Mouse (Mus musculus) liver, embryonic 14.5 days (tissue): ENCODE measurements around the gene Mymx. TPM values are rescaled to one million over a fixed set of nuclear protein-coding genes. Genes with fewer than 3 reads are reported as not detected.

ENCODE experiments used
- ATAC-seq: fragments of 200-750 bp; cut with Nextera tagmentation; 2 replicates; pipeline ENCODE4 v1.8.0; 2017; ENCODE audit warnings: moderate number of reproducible peaks, mild to moderate bottlenecking, moderate library complexity; ENCODE audit not compliant: insufficient read depth
- DNase-seq, 3 experiments: peaks; one replicate each; pipeline ENCODE4 v3.0.0-alpha.2; 2012 to 2013; ENCODE audit warnings: low read depth in 3 of 3, low spot score in 3 of 3
- H3K27ac ChIP-seq: fragments of 300-500 bp; sonication (generic); 2 replicates; pipeline ENCODE4 v1.5.1; 2014; ENCODE audit warnings: moderate library complexity, mild to moderate bottlenecking, control low read depth, inconsistent platforms
- H3K27me3 ChIP-seq: fragments of 300-500 bp; sonication (generic); 2 replicates; pipeline ENCODE4 v1.6.1; 2014; ENCODE audit warnings: mild to moderate bottlenecking, low read length, moderate library complexity; ENCODE audit not compliant: control insufficient read depth, insufficient read depth
- H3K36me3 ChIP-seq: fragments of 300-500 bp; sonication (generic); replicated peaks from 2 replicates; pipeline ENCODE4 v1.6.1; 2014; ENCODE audit warnings: low read depth; ENCODE audit not compliant: control insufficient read depth, insufficient read depth
- H3K4me1 ChIP-seq, 2 experiments: fragments of 200-500 bp in 1 of 2; fragments of 300-500 bp in 1 of 2; sonication (generic) in 1 of 2; replicated peaks; 2 replicates each; pipeline ENCODE4 v1.6.1; 2012 to 2014; ENCODE audit warnings: antibody characterized with exemption in 1 of 2, inconsistent platforms in 1 of 2, low read length in 1 of 2; ENCODE audit not compliant: control insufficient read depth in 2 of 2, insufficient read depth in 2 of 2
- H3K4me2 ChIP-seq: fragments of 300-500 bp; sonication (generic); 2 replicates; pipeline ENCODE4 v1.6.1; 2014; ENCODE audit warnings: low read depth, mild to moderate bottlenecking, control low read depth, moderate library complexity
- H3K4me3 ChIP-seq, 2 experiments: fragments of 200-500 bp in 1 of 2; fragments of 300-500 bp in 1 of 2; sonication (generic) in 1 of 2; 2 replicates each; pipeline ENCODE4 v1.5.1; 2012 to 2014; ENCODE audit warnings: low read depth in 2 of 2, low read length in 2 of 2, mild to moderate bottlenecking in 2 of 2, control low read depth in 1 of 2, inconsistent platforms in 1 of 2, moderate library complexity in 1 of 2; ENCODE audit not compliant: insufficient read depth in 1 of 2
- H3K9ac ChIP-seq: fragments of 300-500 bp; sonication (generic); replicated peaks from 2 replicates; pipeline ENCODE4 v1.6.1; 2014; ENCODE audit warnings: mild to moderate bottlenecking, control low read depth, moderate library complexity
- H3K9me3 ChIP-seq: fragments of 300-500 bp; sonication (generic); 2 replicates; pipeline ENCODE4 v1.6.1; 2016; ENCODE audit warnings: low read length, mixed read lengths; ENCODE audit not compliant: control insufficient read depth
- CTCF ChIP-seq: IDR thresholded peaks from 2 replicates; pipeline ENCODE4 v1.5.1; 2016; ENCODE audit warnings: antibody characterized with exemption, low read depth, control low read depth
- EP300 ChIP-seq: IDR thresholded peaks from 2 replicates; pipeline ENCODE4 v1.6.1; 2016; ENCODE audit warnings: antibody characterized with exemption, low read depth
- WGBS: fragments of 180-500 bp; shearing (Covaris S2); extraction: QIAGEN DNeasy Blood & Tissue Kit; methylation state at CpG from one replicate; pipeline ENCODE4 v1.1.7; 2014; ENCODE audit not compliant: insufficient replicate concordance; 5-methylcytosine and 5-hydroxymethylcytosine counted together
- polyA plus RNA-seq, 2 experiments: library from polyadenylated mRNA; depleted of rRNA in 1 of 2; stranded (reverse) in 1 of 2; unstranded in 1 of 2; fragments of >200 nt; fragmentation: Nextera tagmentation in 1 of 2; extraction: Ambion mirVana in 1 of 2; gene quantifications; 2 replicates each; pipeline versions ENCODE4 v1.2.1 to v1.2.3; 2012 to 2014

The Mymx gene
- polyA plus RNA-seq, 2 experiments, result not detected

DNA sequence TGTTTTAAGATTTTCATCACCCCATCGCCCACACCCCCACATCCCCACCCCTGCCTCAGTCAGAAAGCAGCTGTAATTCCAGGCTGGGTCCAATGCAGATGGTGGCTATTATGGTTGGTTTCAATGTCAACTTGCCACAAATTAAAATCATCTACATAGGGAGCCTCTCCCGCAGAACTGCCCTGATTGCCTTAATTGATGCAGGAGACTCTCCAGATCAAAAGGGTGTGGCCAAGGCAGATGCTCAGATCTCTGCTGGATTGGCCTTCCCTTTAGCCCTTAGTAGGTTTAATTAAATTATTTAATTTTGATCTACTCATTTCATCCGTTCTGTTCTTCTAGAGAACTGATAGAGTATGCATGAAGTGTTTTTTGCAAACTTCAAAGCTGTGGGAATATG lies 1.1 kb upstream of the Mymx start:
- no peaks in the 10 kb centered on the region; the same call in 1 of the 2 replicates for H3K27me3 ChIP-seq
- H3K9ac ChIP-seq, result no peak overlapping the region
- DNase-seq (no peak), ATAC-seq (no peak)
- H3K36me3 ChIP-seq, result no peaks in the 10 kb centered on the region
- H3K4me1 ChIP-seq, result peaks cover 28 to 35% of the 10 kb centered on the region in 2 experiments
- TF ChIP-seq CTCF, result no peak
- TF ChIP-seq EP300, result no peak
- 64% methylated on average over 3 of the region's 3 CpGs for WGBS
- no peak overlapping the region for H3K27ac ChIP-seq
- no peak overlapping the region for H3K4me2 ChIP-seq
- no peaks in the 10 kb centered on the region for H3K9me3 ChIP-seq
- no peak overlapping the region for H3K4me3 ChIP-seq

- H3K9me3 ChIP-seq, result no peaks in the 10 kb centered on the region
- H3K27ac ChIP-seq, result no peak overlapping the region
- 35% methylated on average over 22 of the region's 22 CpGs for WGBS
- H3K4me2 ChIP-seq, result peak overlapping the region; percentile 46
- DNase-seq, result no peak
- H3K4me3 ChIP-seq, result no peak overlapping the region
- H3K27me3 ChIP-seq, result no peaks in the 10 kb centered on the region; the same call in 1 of the 2 replicates
- peaks cover 36 to 47% of the 10 kb centered on the region in 2 experiments for H3K4me1 ChIP-seq
- peak overlapping the region; percentile 32 for H3K9ac ChIP-seq
- no peak for TF ChIP-seq EP300
- TF ChIP-seq CTCF, result no peak
- H3K36me3 ChIP-seq, result no peaks in the 10 kb centered on the region
- ATAC-seq, result no peak
These were observed 577 bp downstream of the Mymx start for GRCm38 (mm10) chr17:45601325-45601724.

GRCm38 (mm10) chr17:45600267-45600666 lies 1.6 kb downstream of the Mymx start:
- Histone ChIP-seq H3K27me3 (no peaks in the 10 kb centered on the region; the same call in 1 of the 2 replicates), H3K4me1 (peaks cover 42 to 52% of the 10 kb centered on the region in 2 experiments), H3K9ac (no peak overlapping the region), H3K36me3 (no peaks in the 10 kb centered on the region), H3K4me3 (no peak overlapping the region), H3K9me3 (no peaks in the 10 kb centered on the region), H3K27ac (no peak overlapping the region), H3K4me2 (no peak overlapping the region)
- WGBS, result 78% methylated on average over 8 of the region's 8 CpGs
- TF ChIP-seq CTCF, result no peak
- TF ChIP-seq EP300, result no peak
- ATAC-seq (no peak), DNase-seq (no peak)

DNA sequence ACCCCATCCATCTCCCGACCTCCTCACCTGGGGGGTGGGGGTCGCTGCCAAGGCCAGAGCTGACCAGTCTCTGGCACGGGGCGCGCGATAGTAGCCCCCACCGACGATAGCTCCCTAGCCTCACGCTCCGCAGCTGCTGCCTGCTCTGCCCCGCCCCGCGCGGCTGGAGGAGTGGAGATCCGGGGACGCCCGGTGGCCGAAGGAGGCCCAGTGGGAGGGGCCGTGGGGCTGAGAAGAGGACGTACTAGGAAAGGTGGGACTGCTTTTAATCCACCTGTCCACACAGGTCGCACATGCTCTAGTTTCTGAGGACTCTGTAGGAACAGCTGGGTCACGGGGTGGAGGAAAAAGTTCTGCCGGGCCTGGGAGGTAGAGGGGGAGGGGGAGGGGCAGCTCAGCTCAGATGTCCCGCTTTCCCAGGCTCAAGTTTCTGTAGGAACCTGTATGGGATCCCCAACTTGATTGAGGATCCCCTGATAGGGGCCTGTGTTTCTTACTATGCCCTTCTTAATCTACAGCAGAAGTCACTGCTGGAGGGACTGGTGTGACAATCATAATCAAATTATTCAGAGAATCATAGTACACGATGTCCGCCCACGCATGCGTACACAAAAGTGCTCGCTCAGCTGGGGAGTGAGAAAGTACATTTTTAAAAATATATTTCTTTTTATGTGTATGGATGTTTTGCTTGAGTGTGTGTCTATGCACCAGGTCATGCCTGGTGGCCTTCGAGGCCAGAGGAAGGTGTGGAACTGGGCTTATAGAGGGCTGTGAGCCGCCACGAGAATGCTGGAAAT lies 2.3 kb downstream of the Mymx start, which contains the start of gene Slc29a1:
Gene Slc29a1 (minus strand): TSS at position 161 of the 797 bp plus-strand sequence.
- Histone ChIP-seq H3K4me3 (peak within 1 kb of the TSS; percentile 33 to 59), H3K4me2 (peak within 1 kb of the TSS; percentile 63), H3K9me3 (no peaks in the 10 kb centered on the region), H3K36me3 (no peaks in the 10 kb centered on the region), H3K9ac (peak within 1 kb of the TSS; percentile 55), H3K27me3 (no peaks in the 10 kb centered on the region; the same call in 1 of the 2 replicates), H3K27ac (no peak within 1 kb of the TSS), H3K4me1 (peaks cover 42 to 52% of the 10 kb centered on the region in 2 experiments)
- no peak for ATAC-seq
- DNase-seq, result no peak
- 20% methylated on average over 32 of the region's 32 CpGs for WGBS
- TF ChIP-seq CTCF, result peak; percentile 36; the same call in 1 of the 2 replicates
- TF ChIP-seq EP300, result no peak

- Histone ChIP-seq H3K9me3 (no peaks in the 10 kb centered on the region), H3K36me3 (no peaks in the 10 kb centered on the region), H3K27me3 (no peaks in the 10 kb centered on the region; the same call in 1 of the 2 replicates), H3K4me2 (peak overlapping the region; percentile 63), H3K4me3 (no peak overlapping the region; a peak in 1 of 4 replicates), H3K27ac (no peak overlapping the region), H3K4me1 (peaks cover 46 to 53% of the 10 kb centered on the region in 2 experiments), H3K9ac (peak overlapping the region; percentile 55)
- ATAC-seq (no peak), DNase-seq (no peak)
- 49% methylated on average over 3 of the region's 3 CpGs for WGBS
- TF ChIP-seq EP300 (no peak), CTCF (no peak)
These were observed 3.0 kb downstream of the Mymx start for GRCm38 (mm10) chr17:45598891-45599290.
